Mouse (Mus musculus): ENCODE data around the gene Tbxa2r.

Gene Tbxa2r

GRCm38 (mm10) chr10:81300352-81300907, 28.1 kb upstream of the Tbxa2r start:
- DNase-seq, result no peak

- no peak for DNase-seq
Observed at GRCm38 (mm10) chr10:81301321-81301720, 27.2 kb upstream of the Tbxa2r start.

- DNase-seq, result no peak
Observed at GRCm38 (mm10) chr10:81302288-81302687, 26.2 kb upstream of the Tbxa2r start.

- DNase-seq, result peak; percentile 69
Observed at GRCm38 (mm10) chr10:81302781-81303218, 25.7 kb upstream of the Tbxa2r start.

- no peak for DNase-seq
Observed at GRCm38 (mm10) chr10:81303258-81303657, 25.3 kb upstream of the Tbxa2r start.

GRCm38 (mm10) chr10:81303761-81304160, 24.8 kb upstream of the Tbxa2r start:
- no peak for DNase-seq

- DNase-seq, result no peak
Observed at GRCm38 (mm10) chr10:81304597-81305238, 23.8 kb upstream of the Tbxa2r start.

GRCm38 (mm10) chr10:81305663-81306062, 22.9 kb upstream of the Tbxa2r start:
- DNase-seq, result no peak

GRCm38 (mm10) chr10:81306173-81306668, 22.3 kb upstream of the Tbxa2r start:
- no peak for DNase-seq

GRCm38 (mm10) chr10:81306837-81307682, 21.5 kb upstream of the Tbxa2r start:
- DNase-seq, result peak; percentile 73

GRCm38 (mm10) chr10:81309571-81309970, 19.0 kb upstream of the Tbxa2r start:
- DNase-seq, result no peak

- DNase-seq, result no peak
Observed at GRCm38 (mm10) chr10:81313581-81313980, 14.9 kb upstream of the Tbxa2r start.

- DNase-seq, result no peak
Observed at GRCm38 (mm10) chr10:81314201-81314600, 14.3 kb upstream of the Tbxa2r start.

- no peak for DNase-seq
Observed at GRCm38 (mm10) chr10:81315587-81315986, 12.9 kb upstream of the Tbxa2r start.

GRCm38 (mm10) chr10:81316338-81317060, 12.0 kb upstream of the Tbxa2r start:
- no peak for DNase-seq

GRCm38 (mm10) chr10:81317273-81317672, 11.3 kb upstream of the Tbxa2r start:
- no peak for DNase-seq

GRCm38 (mm10) chr10:81318589-81319329, 9.8 kb upstream of the Tbxa2r start:
- no peak for DNase-seq

GRCm38 (mm10) chr10:81319330-81319699, 9.2 kb upstream of the Tbxa2r start:
- DNase-seq, result no peak

GRCm38 (mm10) chr10:81319741-81320549, 8.6 kb upstream of the Tbxa2r start:
- peak; percentile 60 for DNase-seq

- DNase-seq, result peak; percentile 100
Observed at GRCm38 (mm10) chr10:81320550-81321347, 7.8 kb upstream of the Tbxa2r start, which contains the start of gene Cactin. TSS of gene Cactin (plus strand) at chr10:81321103.
